Mouse (Mus musculus): ENCODE measurements around the gene Cd19. TPM values are rescaled to one million over a fixed set of nuclear protein-coding genes. Genes with fewer than 3 reads are reported as not detected.

Cd19 gene
- 0.17 TPM for polyA plus RNA-seq (2014; fragmentation: Illumina TruSeq; extraction: RNeasy Lipid Tissue Mini Kit (QIAGEN cat#74804))

GRCm38 (mm10) chr7:126414725-126415124, at the start of gene Cd19:
TSS of gene Cd19 (minus strand) at chr7:126414889.

GRCm38 (mm10) chr7:126463004-126463403, 48.3 kb upstream of the Cd19 start, which contains the start of gene Atp2a1:
TSS of gene Atp2a1 (minus strand) at chr7:126463108.

GRCm38 (mm10) chr7:126428631-126429502, 14.2 kb upstream of the Cd19 start, which contains the start of gene Rabep2:
TSS of gene Rabep2 (plus strand) at chr7:126428759.

GRCm38 (mm10) chr7:126396298-126397119, 18.2 kb downstream of the Cd19 start, which contains the start of gene Nfatc2ip:
TSS of gene Nfatc2ip (minus strand) at chr7:126396737.

GRCm38 (mm10) chr7:126377278-126378158, 37.2 kb downstream of the Cd19 start, which contains the start of gene Spns1:
TSS of gene Spns1 (minus strand) at chr7:126377450.

GRCm38 (mm10) chr7:126369393-126369792, 45.3 kb downstream of the Cd19 start, which contains the start of gene Lat:
TSS of gene Lat (minus strand) at chr7:126369570.

Other genes with a start within 250 kb of the Cd19 start
- 56.2 TPM for gene Xpo6, start 214.4 kb downstream of the Cd19 start, polyA plus RNA-seq (2014; fragmentation: Illumina TruSeq; extraction: RNeasy Lipid Tissue Mini Kit (QIAGEN cat#74804))
- 8.5 TPM for gene Sbk1, start 142.3 kb downstream of the Cd19 start, polyA plus RNA-seq (2014; fragmentation: Illumina TruSeq; extraction: RNeasy Lipid Tissue Mini Kit (QIAGEN cat#74804))
- gene Lat, start 45.3 kb downstream of the Cd19 start, polyA plus RNA-seq (2014; fragmentation: Illumina TruSeq; extraction: RNeasy Lipid Tissue Mini Kit (QIAGEN cat#74804)), result not detected
- gene Spns1, start 37.4 kb downstream of the Cd19 start, polyA plus RNA-seq (2014; fragmentation: Illumina TruSeq; extraction: RNeasy Lipid Tissue Mini Kit (QIAGEN cat#74804)), result 2.6 TPM
- 14.5 TPM for gene Nfatc2ip, start 18.2 kb downstream of the Cd19 start, polyA plus RNA-seq (2014; fragmentation: Illumina TruSeq; extraction: RNeasy Lipid Tissue Mini Kit (QIAGEN cat#74804))
- 0.20 TPM for gene Rabep2, start 13.9 kb upstream of the Cd19 start, polyA plus RNA-seq (2014; fragmentation: Illumina TruSeq; extraction: RNeasy Lipid Tissue Mini Kit (QIAGEN cat#74804))
- not detected for gene Atp2a1, start 48.2 kb upstream of the Cd19 start, polyA plus RNA-seq (2014; fragmentation: Illumina TruSeq; extraction: RNeasy Lipid Tissue Mini Kit (QIAGEN cat#74804))
- gene Sh2b1, start 60.5 kb upstream of the Cd19 start, polyA plus RNA-seq (2014; fragmentation: Illumina TruSeq; extraction: RNeasy Lipid Tissue Mini Kit (QIAGEN cat#74804)), result 0.57 TPM
- gene Tufm, start 72.5 kb upstream of the Cd19 start, polyA plus RNA-seq (2014; fragmentation: Illumina TruSeq; extraction: RNeasy Lipid Tissue Mini Kit (QIAGEN cat#74804)), result 2.9 TPM
- gene Atxn2l, start 88.5 kb upstream of the Cd19 start, polyA plus RNA-seq (2014; fragmentation: Illumina TruSeq; extraction: RNeasy Lipid Tissue Mini Kit (QIAGEN cat#74804)), result 24.4 TPM
- 340 TPM for gene Eif3c, start 151.5 kb upstream of the Cd19 start, polyA plus RNA-seq (2014; fragmentation: Illumina TruSeq; extraction: RNeasy Lipid Tissue Mini Kit (QIAGEN cat#74804))
- 0.26 TPM for gene Apobr, start 170.1 kb upstream of the Cd19 start, polyA plus RNA-seq (2014; fragmentation: Illumina TruSeq; extraction: RNeasy Lipid Tissue Mini Kit (QIAGEN cat#74804))
- 1.4 TPM for gene Cln3, start 170.9 kb upstream of the Cd19 start, polyA plus RNA-seq (2014; fragmentation: Illumina TruSeq; extraction: RNeasy Lipid Tissue Mini Kit (QIAGEN cat#74804))
- not detected for gene Il27, start 180.1 kb upstream of the Cd19 start, polyA plus RNA-seq (2014; fragmentation: Illumina TruSeq; extraction: RNeasy Lipid Tissue Mini Kit (QIAGEN cat#74804))
- gene Nupr1, start 216.0 kb upstream of the Cd19 start, polyA plus RNA-seq (2014; fragmentation: Illumina TruSeq; extraction: RNeasy Lipid Tissue Mini Kit (QIAGEN cat#74804)), result 10.7 TPM
- 2.7 TPM for gene Sgf29, start 234.4 kb upstream of the Cd19 start, polyA plus RNA-seq (2014; fragmentation: Illumina TruSeq; extraction: RNeasy Lipid Tissue Mini Kit (QIAGEN cat#74804))

Data from ovary, adult 10 weeks (tissue).